Comparison of ENCODE assay signal across 16 mouse cellular contexts in the genomic region with DNA sequence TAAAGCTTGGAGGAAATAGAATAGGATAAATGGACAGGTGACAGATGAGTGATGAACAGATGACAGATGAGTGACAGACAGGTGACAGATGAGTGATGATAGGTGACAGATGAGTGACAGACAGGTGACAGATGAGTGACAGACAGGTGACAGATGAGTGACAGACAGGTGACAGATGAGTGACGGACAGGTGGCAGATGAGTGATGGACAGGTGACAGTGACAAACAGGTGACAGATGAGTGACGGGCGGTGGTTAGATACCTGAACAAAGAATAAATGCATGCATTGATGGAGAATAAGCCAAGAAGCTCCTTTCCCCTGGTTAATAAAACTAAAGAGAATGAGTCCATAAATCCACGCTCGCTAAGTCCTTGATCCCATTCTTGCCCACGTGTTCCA.
"Had no signal": no experiment of that assay in that cellular context is flagged by ENCODE, and none has a peak within 500 bp of the region (broad histone marks: within the 10 kb centered on the region; RNA-seq: fewer than 3 reads in every experiment).

No protein-coding gene starts in this region.

- H3K27ac ChIP-seq: neural tube, embryonic 13.5 days; neural tube, embryonic 15.5 days; stomach, embryonic 15.5 days; stomach, postnatal 0 days had no signal

- H3K27me3 ChIP-seq: neural tube, embryonic 13.5 days; neural tube, embryonic 15.5 days; stomach, embryonic 15.5 days had no signal

- H3K4me2 ChIP-seq: neural tube, embryonic 13.5 days; neural tube, embryonic 15.5 days; stomach, embryonic 15.5 days had no signal

- H3K9ac ChIP-seq: neural tube, embryonic 13.5 days; neural tube, embryonic 15.5 days; stomach, embryonic 15.5 days had no signal

- H3K4me3 ChIP-seq: neural tube, embryonic 13.5 days; neural tube, embryonic 15.5 days; stomach, embryonic 15.5 days had no signal

- H3K4me1 ChIP-seq: stomach, embryonic 15.5 days had no signal

- DNase-seq: retina, postnatal 1 day; right cerebral cortex, adult 18-20 months; right cerebral cortex, postnatal 14 days; right cerebral cortex, postnatal 25 days; right cerebral cortex, postnatal 4 days; spleen, adult 18-20 months; thymus, adult 18-20 months; thymus, adult 2 months; thymus, postnatal 14 days; thymus, postnatal 25 days; thymus, postnatal 36 days; thymus, postnatal 4 days had no signal

- H3K9me3 ChIP-seq: neural tube, embryonic 13.5 days; neural tube, embryonic 15.5 days; stomach, embryonic 15.5 days had no signal

- H3K36me3 ChIP-seq: neural tube, embryonic 13.5 days; neural tube, embryonic 15.5 days; stomach, embryonic 15.5 days had no signal
